Mouse (Mus musculus) ES-E14 (cell line): ENCODE data around the gene Ptger1.

Source experiments
- HCFC1 ChIP-seq: IDR thresholded peaks from 2 replicates; pipeline ENCODE4 v1.6.1; 2012; ENCODE audit warnings: low read length, inconsistent platforms, borderline replicate concordance; ENCODE audit not compliant: insufficient read depth
- ZC3H11A ChIP-seq: IDR thresholded peaks from 2 replicates; pipeline ENCODE4 v1.6.1; 2012; ENCODE audit warnings: low read depth, mild to moderate bottlenecking, inconsistent platforms, low read length, borderline replicate concordance
- ZNF384 ChIP-seq: IDR thresholded peaks from 2 replicates; pipeline ENCODE4 v1.6.1; 2012; ENCODE audit warnings: low read depth, low read length, inconsistent platforms

DNA sequence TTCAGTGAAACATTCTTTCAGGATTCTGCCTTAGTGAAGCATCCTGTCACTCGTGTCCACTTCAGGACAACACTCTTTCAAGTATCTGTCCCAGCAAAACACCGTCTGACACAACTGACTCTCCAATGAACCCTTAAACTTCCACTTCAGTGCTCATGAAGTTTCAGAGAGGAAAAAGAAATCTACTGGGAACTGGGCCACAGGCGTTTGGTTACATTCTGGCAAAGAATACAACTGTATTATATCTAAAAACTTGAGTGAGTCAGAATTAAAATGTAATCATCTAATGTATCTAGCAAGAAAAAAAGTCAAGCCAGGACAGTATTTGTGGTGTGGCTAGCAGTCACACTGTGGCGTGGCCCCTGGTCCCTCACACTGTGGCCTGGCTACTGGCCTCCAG is 27.6 kb upstream of the Ptger1 start:
- TF ChIP-seq ZNF384: no peak
- TF ChIP-seq ZC3H11A: no peak
- TF ChIP-seq HCFC1: no peak
